Mouse (Mus musculus) lung, postnatal 0 days (tissue): ENCODE data around the gene Tspan17.

Source experiments
- CTCF ChIP-seq: IDR thresholded peaks from 2 replicates; pipeline ENCODE4 v1.5.1; 2016; ENCODE audit warnings: antibody characterized with exemption, mild to moderate bottlenecking
- EP300 ChIP-seq: IDR thresholded peaks from 2 replicates; pipeline ENCODE4 v1.6.1; 2016; ENCODE audit warnings: antibody characterized with exemption, mild to moderate bottlenecking, control low read depth

DNA sequence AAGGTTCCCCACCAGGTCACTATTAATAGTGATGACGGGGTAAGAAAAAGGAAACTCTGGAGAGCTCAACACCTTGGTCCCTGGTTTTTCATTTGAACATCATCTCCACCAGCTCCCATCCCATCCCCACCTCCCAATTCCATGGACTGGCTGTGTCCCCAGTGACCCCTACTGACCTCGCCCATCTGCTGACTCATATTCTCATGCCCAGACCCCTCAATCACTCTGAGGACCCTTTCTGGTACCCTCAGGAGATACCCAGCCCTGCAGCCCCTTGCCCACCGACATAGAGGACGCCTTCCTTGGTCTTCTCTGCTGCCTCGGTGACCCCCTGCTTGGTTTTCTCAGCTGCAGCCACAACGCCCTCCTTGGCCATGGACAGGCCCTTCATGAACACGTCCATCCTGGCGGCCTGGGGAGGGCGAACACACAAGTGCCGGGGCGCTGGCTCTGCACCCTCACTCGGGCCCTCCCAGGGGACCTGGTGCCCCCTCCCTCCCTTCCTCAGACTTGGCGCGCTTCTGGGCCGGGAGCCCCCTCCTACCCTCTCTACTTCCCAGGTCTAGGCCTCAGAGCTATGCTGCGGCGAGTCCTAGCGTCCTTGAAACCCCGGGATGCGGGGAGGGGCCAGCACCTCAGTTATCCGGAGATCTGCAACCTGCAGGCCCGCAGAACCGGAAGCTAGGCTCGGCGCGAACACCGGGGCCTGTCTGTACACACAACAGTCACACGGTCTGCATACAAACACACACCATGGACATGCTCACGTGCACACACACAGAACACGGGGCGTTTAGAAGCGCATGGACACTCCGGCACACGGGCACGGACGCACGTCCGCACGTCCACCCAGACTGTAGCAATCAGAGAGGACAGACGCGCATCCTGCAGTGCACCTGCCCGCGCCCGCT lies 23.6 kb upstream of the Tspan17 start:
- no peak for TF ChIP-seq CTCF
- no peak for TF ChIP-seq EP300
